Mouse (Mus musculus): ENCODE measurements around the gene Nlk. TPM values are rescaled to one million over a fixed set of nuclear protein-coding genes. Genes with fewer than 3 reads are reported as not detected.
"Not testable (repeated sequence)": the region's sequence is repeated elsewhere in the genome, so short reads cannot be mapped to it uniquely, and the experiment has no call there.

Gene Nlk
- total RNA-seq, 2 experiments from 2014 or later: 38.3 to 41.4 TPM

GRCm38 (mm10) chr11:78549491-78549987 lies 147.6 kb downstream of the Nlk start:
- no peak for DNase-seq (ENCODE audit: low spot score in 2 of 2)

GRCm38 (mm10) chr11:78547718-78548460 lies 149.3 kb downstream of the Nlk start:
- no peak for DNase-seq (ENCODE audit: low spot score in 2 of 2)

DNA sequence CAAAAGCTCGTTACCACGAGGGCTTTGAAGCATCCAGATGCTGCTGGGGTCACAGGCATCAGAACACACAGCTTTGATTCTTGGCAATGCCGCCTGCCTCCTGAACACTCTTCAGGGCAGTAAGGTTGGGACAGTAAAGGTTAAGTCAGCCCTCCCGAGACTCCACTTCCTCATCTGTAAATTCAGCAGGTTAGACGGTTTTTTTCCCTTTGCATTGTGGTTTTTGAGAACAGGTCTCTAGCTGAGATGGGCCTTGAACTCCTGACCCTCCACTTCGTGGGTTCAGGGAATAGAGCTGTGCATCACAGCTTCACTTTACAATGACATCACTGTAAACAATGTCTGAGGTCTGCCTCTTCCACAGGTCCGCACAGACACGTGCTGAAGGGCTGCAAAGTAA lies 152.0 kb downstream of the Nlk start:
- no peak for DNase-seq (ENCODE audit: low spot score in 2 of 2)

DNA sequence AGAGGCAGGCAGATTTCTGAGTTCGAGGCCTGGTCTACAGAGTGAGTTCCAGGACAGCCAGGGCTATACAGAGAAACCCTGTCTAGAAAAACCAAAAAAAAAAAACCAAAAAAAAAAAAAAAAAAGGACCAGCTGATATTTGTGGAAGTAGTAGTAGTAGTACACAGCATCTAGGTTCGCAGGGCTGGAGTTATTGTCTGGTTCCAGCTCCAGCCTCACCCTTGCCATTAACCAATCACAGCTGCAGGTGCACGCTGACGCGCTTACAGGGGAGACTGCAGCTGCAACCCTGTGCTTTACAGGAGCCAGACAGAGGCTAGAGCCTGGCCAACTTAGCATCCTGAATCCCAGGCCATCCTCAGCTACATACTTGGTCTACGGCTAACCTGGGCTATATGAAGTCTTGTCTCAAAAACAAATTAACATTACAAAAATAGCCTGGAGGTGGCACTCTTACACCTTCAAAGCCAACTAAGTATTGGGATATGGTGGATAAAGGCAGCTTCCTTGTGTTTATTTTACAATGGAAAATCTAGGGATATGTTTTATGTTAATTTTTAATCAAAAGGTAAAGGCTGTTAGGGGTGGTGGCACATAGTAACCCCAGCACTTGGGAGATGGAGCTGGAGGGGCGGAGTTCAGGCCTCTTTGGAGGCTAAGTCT lies 152.6 kb downstream of the Nlk start:
- no peak for DNase-seq (ENCODE audit: low spot score in 2 of 2)

GRCm38 (mm10) chr11:78540358-78540757 lies 156.8 kb downstream of the Nlk start:
- DNase-seq (ENCODE audit: low spot score in 2 of 2): no peak

GRCm38 (mm10) chr11:78536690-78537084 lies 160.5 kb downstream of the Nlk start:
- peak in 1 of 2 experiments; percentile 39 for DNase-seq (ENCODE audit: low spot score in 2 of 2)

DNA sequence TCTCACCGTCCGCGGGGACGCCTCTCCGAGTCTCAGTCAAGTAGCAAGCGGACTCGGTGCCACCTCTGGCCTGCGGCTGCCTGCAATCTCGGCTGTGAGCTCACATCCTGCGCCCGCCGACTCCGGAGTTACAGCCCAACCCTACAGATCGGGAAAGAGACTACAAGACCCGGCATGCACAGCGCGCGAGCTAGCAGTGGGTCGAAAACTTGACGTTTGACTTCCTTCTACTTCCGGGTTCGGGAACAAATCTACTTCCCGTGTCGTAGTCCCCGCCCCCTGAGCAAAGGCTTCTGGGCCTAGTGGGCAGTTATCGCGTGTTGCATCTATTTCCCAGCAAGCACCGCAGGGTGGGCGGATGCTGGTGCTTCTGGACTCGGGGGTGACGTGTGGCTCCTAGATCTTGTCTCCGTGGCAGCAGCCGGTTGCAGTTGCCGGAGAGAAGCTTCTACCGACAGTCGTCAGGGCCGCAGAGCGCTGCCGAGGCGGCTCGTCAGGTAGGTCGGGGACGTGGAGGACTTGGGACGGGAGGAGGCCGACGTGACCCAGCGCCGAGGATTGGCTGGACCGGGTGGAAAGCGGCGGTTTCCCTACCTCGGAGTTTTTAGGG lies 161.0 kb downstream of the Nlk start, which contains the start of the genes Tnfaip1 and Ift20:
TSS of gene Tnfaip1 (minus strand) at position 253 of the 610 bp plus-strand sequence.
TSS of gene Ift20 (plus strand) at position 282 of the 610 bp plus-strand sequence.
- DNase-seq (ENCODE audit: low spot score in 2 of 2): peak; percentile 93 to 99

GRCm38 (mm10) chr11:78535376-78536079 lies 161.6 kb downstream of the Nlk start:
- DNase-seq (ENCODE audit: low spot score in 2 of 2): no peak

- no peak for DNase-seq (ENCODE audit: low spot score in 2 of 2)
Measured at GRCm38 (mm10) chr11:78534516-78534915, 162.7 kb downstream of the Nlk start.

- DNase-seq (ENCODE audit: low spot score in 2 of 2): not testable (repeated sequence)
Measured at GRCm38 (mm10) chr11:78531515-78531914, 165.7 kb downstream of the Nlk start.

GRCm38 (mm10) chr11:78531046-78531445 lies 166.1 kb downstream of the Nlk start:
- no peak for DNase-seq (ENCODE audit: low spot score in 2 of 2)

DNA sequence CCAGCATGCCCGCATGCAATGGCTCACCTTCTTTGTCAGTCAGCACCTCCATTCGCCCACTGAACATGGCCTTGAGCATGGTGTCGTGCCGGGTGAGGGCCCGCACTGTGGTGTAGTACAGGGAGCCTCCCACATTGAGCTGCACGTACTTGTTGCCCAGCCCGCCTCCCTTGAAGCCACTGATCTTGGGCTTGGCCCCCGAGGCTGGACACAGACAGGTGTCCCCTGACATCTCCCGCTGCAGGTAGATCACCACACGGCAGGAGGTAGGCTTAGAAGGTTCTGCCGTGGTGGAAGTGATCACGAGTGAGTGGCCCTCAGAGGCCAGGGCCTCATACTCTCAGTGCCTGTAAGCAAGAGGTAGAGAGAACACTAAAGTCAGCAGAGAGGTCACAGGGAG lies 167.2 kb downstream of the Nlk start:
- DNase-seq (ENCODE audit: low spot score in 2 of 2): no peak

- no peak for DNase-seq (ENCODE audit: low spot score in 2 of 2)
Measured at GRCm38 (mm10) chr11:78528714-78529113, 168.5 kb downstream of the Nlk start.

DNA sequence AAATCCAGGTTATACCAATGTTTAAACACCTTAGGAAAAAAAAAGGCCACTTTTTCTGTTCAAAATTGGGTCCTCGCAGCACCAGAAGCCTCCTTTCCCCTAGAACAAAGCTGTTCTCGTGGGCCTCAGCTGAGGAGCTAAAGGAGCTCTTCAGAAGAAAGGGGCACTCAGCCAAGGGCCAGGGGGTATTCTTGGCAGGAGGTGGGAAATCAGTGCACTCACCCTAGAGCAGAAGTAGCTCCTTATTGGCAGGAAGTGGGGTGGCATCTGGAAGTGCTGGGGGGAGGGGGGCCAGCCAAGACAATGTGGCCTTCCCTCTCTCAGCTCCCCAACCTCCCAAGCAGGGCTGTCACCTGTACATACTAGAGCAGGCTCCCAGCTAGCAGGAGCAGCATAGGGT lies 172.3 kb downstream of the Nlk start:
- no peak for DNase-seq (ENCODE audit: low spot score in 2 of 2)

- DNase-seq (ENCODE audit: low spot score in 2 of 2): no peak
Measured at GRCm38 (mm10) chr11:78523241-78523955, 173.8 kb downstream of the Nlk start.

DNA sequence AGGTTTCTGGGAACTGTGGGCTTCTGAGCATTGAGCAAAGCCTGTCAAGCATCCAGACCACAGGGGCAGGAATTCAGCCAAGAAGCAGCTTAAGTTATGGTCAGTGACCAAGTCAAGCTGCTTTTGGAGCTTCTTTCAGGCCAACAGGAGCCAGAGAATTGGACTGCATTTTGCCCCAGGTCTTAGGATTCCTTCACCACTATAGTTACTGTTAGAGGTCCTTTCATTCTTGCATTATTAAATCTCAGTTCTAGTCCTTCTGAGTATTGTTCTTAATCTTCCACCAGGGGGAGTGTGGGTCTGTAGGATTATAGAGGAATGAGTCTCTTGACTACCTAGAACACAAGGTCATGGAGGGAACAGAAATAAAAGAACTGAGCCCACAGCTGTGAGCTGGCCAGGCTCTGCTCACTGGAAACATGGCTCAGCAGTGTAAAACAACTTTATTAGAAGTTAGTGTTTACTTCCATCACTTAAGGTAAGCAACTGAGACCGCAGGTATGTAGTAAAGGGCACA lies 174.6 kb downstream of the Nlk start:
- DNase-seq (ENCODE audit: low spot score in 2 of 2): no peak

DNA sequence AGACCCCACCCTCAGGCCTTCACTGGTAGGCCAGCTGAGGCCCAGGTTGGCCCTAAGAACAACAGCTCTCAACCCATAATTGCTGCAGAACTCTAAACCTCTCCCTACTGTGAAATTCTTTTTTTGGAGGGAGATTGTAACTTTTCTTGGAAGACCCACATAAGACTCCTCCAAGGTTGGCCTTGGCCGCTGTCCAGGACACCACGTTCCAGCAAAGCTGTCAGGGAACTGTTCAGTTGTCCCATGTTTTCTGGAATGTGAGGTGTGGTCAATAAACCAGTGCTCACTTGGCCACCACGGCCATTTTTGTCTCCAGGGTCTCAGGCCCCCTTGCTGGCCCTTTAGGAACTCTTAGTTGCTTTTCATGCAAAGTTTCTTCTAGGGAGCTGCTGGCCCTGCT lies 175.3 kb downstream of the Nlk start:
- DNase-seq (ENCODE audit: low spot score in 2 of 2): no peak

DNA sequence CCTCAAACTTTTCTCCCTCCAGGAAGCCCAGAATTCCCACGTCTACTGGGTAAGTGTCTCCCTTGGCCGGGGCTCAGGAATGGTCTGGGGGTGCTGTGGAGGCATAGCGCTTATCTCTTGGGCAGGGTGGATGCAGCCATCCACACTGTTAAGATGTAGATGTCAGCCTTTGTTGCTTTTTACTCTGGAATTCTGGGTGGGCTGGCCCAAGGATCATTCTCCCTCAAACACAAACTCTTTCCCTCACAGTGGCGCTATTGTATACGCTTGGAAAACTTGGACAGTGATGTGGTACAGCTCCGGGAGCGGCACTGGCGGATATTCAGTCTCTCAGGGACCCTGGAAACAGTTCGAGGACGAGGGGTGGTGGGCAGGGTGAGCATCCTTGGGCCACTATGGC lies 178.2 kb downstream of the Nlk start:
- DNase-seq (ENCODE audit: low spot score in 2 of 2): no peak
